Mouse (Mus musculus) CH12.LX (cell line): ENCODE measurements at regions not wholly inside any gene's neighbourhood (a gene's known extent, or its start where the extent isn't known, plus 50 kb on each side); places are given as distances from the start of the nearest gene placed in this dataset.

ENCODE experiments used
- DNase-seq: peaks from one replicate; pipeline ENCODE4 v3.0.0-alpha.2; 2013; ENCODE audit errors: extremely low read depth
- H3K27ac ChIP-seq: 2 replicates; pipeline ENCODE4 v1.5.1; 2012; ENCODE audit warnings: low read depth, mild to moderate bottlenecking, control low read depth, moderate library complexity; ENCODE audit not compliant: insufficient read depth
- H3K27me3 ChIP-seq: replicated peaks from 2 replicates; pipeline ENCODE3; 2012; ENCODE audit warnings: inconsistent platforms
- H3K36me3 ChIP-seq, 2 experiments: replicated peaks in 1 of 2; 2 replicates each; pipeline versions ENCODE3 to v1.6.1; 2012; ENCODE audit warnings: inconsistent platforms in 1 of 2, low read length in 1 of 2, mild to moderate bottlenecking in 1 of 2, mixed read lengths in 1 of 2, moderate library complexity in 1 of 2; ENCODE audit not compliant: control insufficient read depth in 1 of 2, insufficient read depth in 1 of 2
- H3K4me1 ChIP-seq, 2 experiments: 2 replicates each; pipeline ENCODE4 v1.6.1; 2012; ENCODE audit warnings: inconsistent platforms in 1 of 2, moderate library complexity in 1 of 2; ENCODE audit not compliant: insufficient read depth in 2 of 2, control insufficient read depth in 1 of 2
- H3K4me2 ChIP-seq: 2 replicates; pipeline ENCODE4 v1.6.1; 2012; ENCODE audit warnings: low read depth, mild to moderate bottlenecking, control low read depth; ENCODE audit not compliant: poor library complexity, insufficient read depth, severe bottlenecking
- H3K4me3 ChIP-seq, 3 experiments: fragments of 150-350 bp in 1 of 3; sonication (generic) in 1 of 3; replicated peaks in 1 of 3; 2 replicates each; pipeline versions ENCODE3 to v1.5.1; 2011 to 2012; ENCODE audit warnings: low read depth in 2 of 3, low read length in 2 of 3, mild to moderate bottlenecking in 2 of 3, moderate library complexity in 2 of 3, control low read depth in 1 of 3, improper control_type of control experiment in 1 of 3, inconsistent platforms in 1 of 3, mixed read lengths in 1 of 3; ENCODE audit not compliant: poor library complexity in 1 of 3
- H3K79me2 ChIP-seq: replicated peaks from 2 replicates; pipeline ENCODE4 v1.6.1; 2012; ENCODE audit warnings: mild to moderate bottlenecking, moderate library complexity; ENCODE audit not compliant: control insufficient read depth, poor library complexity, insufficient read depth, severe bottlenecking; ENCODE audit errors: extremely low read depth
- H3K9ac ChIP-seq: 2 replicates; pipeline ENCODE4 v1.6.1; 2012; ENCODE audit warnings: low read depth, mild to moderate bottlenecking, control low read depth, moderate library complexity; ENCODE audit not compliant: insufficient read depth
- H3K9me3 ChIP-seq: replicated peaks from 2 replicates; pipeline ENCODE3; 2012; ENCODE audit warnings: low read length, inconsistent platforms, mixed read lengths
- BHLHE40 ChIP-seq: IDR thresholded peaks from 2 replicates; pipeline ENCODE4 v1.6.1; 2011; ENCODE audit warnings: mild to moderate bottlenecking, low read depth, low read length, improper control_type of control experiment
- CHD1 ChIP-seq: IDR thresholded peaks from 2 replicates; pipeline ENCODE4 v1.6.1; 2012; ENCODE audit warnings: low read depth, low read length, improper control_type of control experiment, inconsistent platforms
- E2F4 ChIP-seq: IDR thresholded peaks from 2 replicates; pipeline ENCODE4 v1.6.1; 2011; ENCODE audit warnings: low read depth, low read length, improper control_type of control experiment; ENCODE audit not compliant: insufficient replicate concordance
- ELF1 ChIP-seq: IDR thresholded peaks from 2 replicates; pipeline ENCODE4 v1.6.1; 2014; ENCODE audit warnings: low read depth, mild to moderate bottlenecking, inconsistent platforms, low read length, improper control_type of control experiment
- JUND ChIP-seq: conservative IDR thresholded peaks from 2 replicates; pipeline ENCODE4 v1.6.1; 2011; ENCODE audit warnings: low read depth, low read length, improper control_type of control experiment
- MAFK ChIP-seq: IDR thresholded peaks from 2 replicates; pipeline ENCODE4 v1.6.1; 2011; ENCODE audit warnings: low read length, improper control_type of control experiment; ENCODE audit not compliant: insufficient replicate concordance
- MEF2A ChIP-seq: IDR thresholded peaks from 2 replicates; pipeline ENCODE4 v1.6.1; 2014; ENCODE audit warnings: low read depth, mild to moderate bottlenecking, inconsistent platforms, low read length, improper control_type of control experiment, borderline replicate concordance
- NELFE ChIP-seq: IDR thresholded peaks from 2 replicates; pipeline ENCODE4 v1.6.1; 2011; ENCODE audit warnings: low read depth, low read length, improper control_type of control experiment
- NRF1 ChIP-seq: IDR thresholded peaks from 2 replicates; pipeline ENCODE4 v1.6.1; 2014; ENCODE audit warnings: low read depth, mild to moderate bottlenecking, inconsistent platforms, low read length, improper control_type of control experiment, moderate library complexity
- POLR2AphosphoS2 ChIP-seq: IDR thresholded peaks from 2 replicates; pipeline ENCODE4 v1.6.1; 2011; ENCODE audit warnings: low read depth, low read length, improper control_type of control experiment
- SIN3A ChIP-seq: IDR thresholded peaks from 2 replicates; pipeline ENCODE4 v1.6.1; 2012; ENCODE audit warnings: low read length, improper control_type of control experiment, inconsistent platforms
- TCF12 ChIP-seq: IDR thresholded peaks from 2 replicates; pipeline ENCODE4 v1.6.1; 2014; ENCODE audit warnings: low read depth, mild to moderate bottlenecking, inconsistent platforms, low read length, improper control_type of control experiment
- UBTF ChIP-seq: IDR thresholded peaks from 2 replicates; pipeline ENCODE4 v1.6.1; 2012; ENCODE audit warnings: low read depth, mild to moderate bottlenecking, inconsistent platforms, low read length, improper control_type of control experiment, moderate library complexity
- USF2 ChIP-seq: conservative IDR thresholded peaks from 2 replicates; pipeline ENCODE4 v1.6.1; 2011; ENCODE audit warnings: low read depth, low read length, improper control_type of control experiment
- ZC3H11A ChIP-seq: IDR thresholded peaks from 2 replicates; pipeline ENCODE4 v1.6.1; 2012; ENCODE audit warnings: low read depth, mild to moderate bottlenecking, inconsistent platforms, low read length, improper control_type of control experiment
- ZKSCAN1 ChIP-seq: IDR thresholded peaks from 2 replicates; pipeline ENCODE4 v1.6.1; 2012; ENCODE audit warnings: low read depth, inconsistent platforms, low read length, improper control_type of control experiment, borderline replicate concordance
- ZNF384 ChIP-seq: IDR thresholded peaks from 2 replicates; pipeline ENCODE4 v1.6.1; 2012; ENCODE audit warnings: low read depth, low read length, improper control_type of control experiment, inconsistent platforms
- dilution Hi-C: fragments of 300-500 bp; cut with MboI; formaldehyde crosslinking; loops from 2 replicates; pipeline ENCODE4 v1.14.3; 2020; ENCODE audit warnings: low sequenced_read_pairs; ENCODE audit not compliant: extremely low pct_unique_long_range_greater_than_20kb, extremely low pct_ligation_motif_present
- in situ Hi-C: fragments of 300-500 bp; cut with MboI; formaldehyde crosslinking; loops from 3 replicates; pipeline ENCODE4 v1.14.3; 2019; ENCODE audit warnings: low sequenced_read_pairs, low pct_ligation_motif_present, low pct_unique_long_range_greater_than_20kb, mixed read lengths

DNA sequence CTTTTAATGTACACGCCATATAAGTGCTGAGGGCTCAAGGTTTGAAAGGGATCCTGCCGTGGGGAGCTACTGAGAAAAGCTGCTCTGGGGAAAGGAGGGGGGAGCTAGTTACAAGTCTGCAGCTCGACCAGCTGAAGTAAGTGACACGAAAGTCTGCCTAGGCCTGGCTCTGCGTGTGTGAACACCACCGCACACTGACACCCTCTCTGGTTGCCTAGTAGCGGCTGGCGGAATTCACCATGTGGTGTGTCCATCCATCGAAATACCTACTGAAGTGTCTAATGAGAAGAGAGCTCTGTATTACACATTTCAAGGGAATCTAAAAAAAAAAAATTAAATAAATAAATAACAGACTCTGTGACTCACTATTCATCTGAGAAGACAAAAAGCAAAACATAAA, 813.4 kb downstream of the Diaph3 start:
- H3K4me2 ChIP-seq, result no peak overlapping the region
- H3K27me3 ChIP-seq, result no peaks in the 10 kb centered on the region
- H3K36me3 ChIP-seq, result no peaks in the 10 kb centered on the region
- H3K27ac ChIP-seq, result no peak overlapping the region
- H3K9me3 ChIP-seq, result peaks cover 6% of the 10 kb centered on the region
- no peak overlapping the region for H3K9ac ChIP-seq
- dilution Hi-C loops, result no loop called here
- no peak for DNase-seq
- no peaks in the 10 kb centered on the region for H3K79me2 ChIP-seq
- in situ Hi-C loops, result no loop called here
- TF ChIP-seq TCF12 (no peak), SIN3A (no peak), USF2 (no peak), POLR2AphosphoS2 (no peak), BHLHE40 (no peak)
- no peak overlapping the region for H3K4me3 ChIP-seq
- 0 out of 4 replicates have a peak, but pooled peaks cover 0 to 5% of the 10 kb centered on the region in 2 experiments for H3K4me1 ChIP-seq

DNA sequence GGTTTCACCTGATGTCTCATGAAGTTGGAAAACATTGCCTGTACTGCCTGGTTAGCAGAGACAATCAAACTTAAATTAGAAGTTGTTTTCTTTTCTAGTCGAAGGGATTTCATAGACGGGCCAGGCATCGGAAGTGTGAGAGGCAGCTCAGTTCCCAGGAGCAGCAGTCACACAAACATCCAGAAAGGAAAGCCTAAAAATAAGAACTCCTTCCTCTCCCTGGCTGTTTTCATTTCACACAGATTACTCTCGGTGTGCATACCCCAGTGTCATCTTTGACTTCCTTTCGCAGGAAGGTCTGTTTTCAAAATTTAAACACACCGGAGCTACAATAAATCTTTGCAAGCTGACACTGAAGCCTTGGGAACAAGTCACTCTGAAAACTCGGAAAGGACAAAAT, 818.7 kb downstream of the Diaph3 start:
- no peak for DNase-seq
- H3K36me3 ChIP-seq, result no peaks in the 10 kb centered on the region
- no peak overlapping the region for H3K27ac ChIP-seq
- H3K4me2 ChIP-seq, result no peak overlapping the region
- dilution Hi-C loops, result no loop called here
- no peak overlapping the region for H3K9ac ChIP-seq
- H3K4me3 ChIP-seq, result no peak overlapping the region
- H3K27me3 ChIP-seq, result no peaks in the 10 kb centered on the region
- H3K79me2 ChIP-seq, result no peaks in the 10 kb centered on the region
- TF ChIP-seq MEF2A (no peak), CHD1 (no peak)
- in situ Hi-C loops, result no loop called here
- H3K9me3 ChIP-seq, result peaks cover 7% of the 10 kb centered on the region
- H3K4me1 ChIP-seq, result no peaks in the 10 kb centered on the region

DNA sequence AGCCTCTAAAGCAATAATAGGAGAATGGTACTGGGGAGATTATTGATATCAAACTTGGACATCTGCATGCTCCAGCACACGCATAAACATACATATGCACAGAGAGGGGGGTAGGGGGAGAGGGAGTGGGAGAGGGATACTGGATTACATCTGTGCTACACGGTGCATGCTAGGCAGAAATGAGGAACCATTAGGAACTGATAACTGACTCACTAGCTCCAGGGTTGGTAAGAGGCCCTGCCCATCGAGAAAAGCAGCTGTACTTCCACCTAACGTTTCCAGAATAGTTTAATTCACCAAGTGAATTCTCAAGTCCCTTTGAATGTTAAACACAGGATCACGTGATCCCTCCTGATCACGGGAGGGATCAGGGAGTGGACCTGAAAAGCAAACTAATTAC, 825.1 kb downstream of the Diaph3 start:
- Histone ChIP-seq H3K4me1 (no peaks in the 10 kb centered on the region), H3K36me3 (no peaks in the 10 kb centered on the region), H3K9ac (no peak overlapping the region), H3K79me2 (no peaks in the 10 kb centered on the region), H3K4me3 (no peak overlapping the region)
- in situ Hi-C loops, result no loop called here
- DNase-seq, result no peak
- TF ChIP-seq UBTF, result no peak
- no peak for TF ChIP-seq ZKSCAN1
- no peak for TF ChIP-seq TCF12
- no peak for TF ChIP-seq ELF1
- no peak for TF ChIP-seq CHD1
- TF ChIP-seq ZC3H11A, result no peak
- no peak for TF ChIP-seq ZNF384
- TF ChIP-seq POLR2AphosphoS2, result no peak
- no peak for TF ChIP-seq NELFE
- TF ChIP-seq MAFK, result no peak
- TF ChIP-seq E2F4, result no peak
- no peak for TF ChIP-seq JUND
- no peak for TF ChIP-seq USF2
- no peak for TF ChIP-seq NRF1
- TF ChIP-seq, all 38 proteins: peak for 0
- Histone ChIP-seq H3K27me3 (no peaks in the 10 kb centered on the region), H3K27ac (no peak overlapping the region), H3K4me2 (no peak overlapping the region), H3K9me3 (peaks cover 4% of the 10 kb centered on the region)
- dilution Hi-C loops, result no loop called here
